Mouse (Mus musculus): ENCODE results near the gene Shc4. TPM values are rescaled to one million over a fixed set of nuclear protein-coding genes. Genes with fewer than 3 reads are reported as not detected.
A peak's percentile ranks its signal among the peaks of the same experiment; 100 is the strongest.

Gene Shc4
- polyA plus RNA-seq, 1 experiment from 2014 or later = 1.4 TPM

- no peaks in the 10 kb centered on the region for H3K27me3 ChIP-seq (ENCODE audit: poor library complexity, severe bottlenecking)
- DNase-seq (ENCODE audit: extremely low spot score, low spot score) = no peak
- no peak overlapping the region for H3K27ac ChIP-seq
- no peaks in the 10 kb centered on the region for H3K36me3 ChIP-seq (replicated peaks)
- WGBS = 94% methylated on average over 9 of the region's 9 CpGs
- H3K9me3 ChIP-seq = no peaks in the 10 kb centered on the region
- H3K4me1 ChIP-seq = peaks cover 8% of the 10 kb centered on the region
- no peak overlapping the region for H3K4me3 ChIP-seq
These were observed 68.6 kb downstream of the Shc4 start for GRCm38 (mm10) chr2:125655391-125655790.

DNA sequence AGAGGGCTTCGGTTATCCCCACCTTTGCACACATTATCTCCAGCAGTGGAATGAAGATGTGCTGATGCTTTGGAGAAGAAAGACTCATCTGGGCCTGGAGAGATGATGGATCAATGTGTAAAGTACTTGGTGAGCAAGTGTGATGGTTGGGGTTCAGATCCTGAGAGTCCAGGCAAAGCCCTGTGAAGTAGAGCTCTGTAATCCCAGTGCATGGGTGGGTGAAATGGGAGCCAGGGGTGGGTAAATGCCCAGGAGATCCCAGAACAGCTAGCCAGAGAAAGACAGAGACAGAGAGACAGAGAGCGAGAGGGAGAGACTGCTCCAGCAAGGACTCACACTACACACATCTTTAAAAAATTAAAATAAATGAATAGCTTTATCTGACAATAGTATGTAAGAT is 70.7 kb downstream of the Shc4 start:
- Histone ChIP-seq H3K9me3 (no peaks in the 10 kb centered on the region), H3K4me3 (no peak overlapping the region), H3K36me3 (replicated peaks) (no peaks in the 10 kb centered on the region), H3K27me3 (ENCODE audit: poor library complexity, severe bottlenecking) (no peaks in the 10 kb centered on the region), H3K27ac (no peak overlapping the region), H3K4me1 (peaks cover 5% of the 10 kb centered on the region; the same call in 1 of the 2 replicates)
- no peak for DNase-seq (ENCODE audit: extremely low spot score, low spot score)
- WGBS = 92% methylated on average over 2 of the region's 2 CpGs

DNA sequence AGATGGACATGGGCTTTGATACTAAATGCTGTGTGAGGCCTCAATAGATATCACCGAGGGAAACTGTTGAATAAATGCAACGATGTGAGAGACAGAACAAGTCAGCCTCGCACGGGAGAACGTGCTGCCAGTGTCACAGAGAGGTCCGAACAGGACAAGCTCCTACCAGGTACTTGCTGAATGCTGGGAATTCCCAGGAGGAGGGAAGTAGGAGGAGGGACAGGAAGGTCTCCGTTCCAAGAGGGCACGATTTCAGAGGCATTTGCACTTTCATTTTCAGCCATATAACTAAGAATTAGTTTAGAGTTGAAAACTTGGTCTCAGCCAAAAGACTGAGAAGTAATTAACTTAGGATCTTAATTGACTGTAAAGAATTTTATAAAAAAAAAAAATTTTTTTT is 72.4 kb downstream of the Shc4 start:
- H3K27ac ChIP-seq = no peak overlapping the region
- H3K36me3 ChIP-seq (replicated peaks) = no peaks in the 10 kb centered on the region
- H3K9me3 ChIP-seq = no peaks in the 10 kb centered on the region
- WGBS = 84% methylated on average over 8 of the region's 8 CpGs
- no peaks in the 10 kb centered on the region for H3K27me3 ChIP-seq (ENCODE audit: poor library complexity, severe bottlenecking)
- H3K4me3 ChIP-seq = no peak overlapping the region
- peaks cover 5% of the 10 kb centered on the region; the same call in 1 of the 2 replicates for H3K4me1 ChIP-seq
- DNase-seq (ENCODE audit: extremely low spot score, low spot score) = no peak

- no peaks in the 10 kb centered on the region for H3K27me3 ChIP-seq (ENCODE audit: poor library complexity, severe bottlenecking)
- H3K27ac ChIP-seq = no peak overlapping the region
- no peaks in the 10 kb centered on the region for H3K36me3 ChIP-seq (replicated peaks)
- 94% methylated on average over 14 of the region's 14 CpGs for WGBS
- no peaks in the 10 kb centered on the region for H3K9me3 ChIP-seq
- DNase-seq (ENCODE audit: extremely low spot score, low spot score) = no peak
- H3K4me3 ChIP-seq = no peak overlapping the region
- peaks cover 5% of the 10 kb centered on the region; the same call in 1 of the 2 replicates for H3K4me1 ChIP-seq
These were observed 73.1 kb downstream of the Shc4 start for GRCm38 (mm10) chr2:125650742-125651352.

GRCm38 (mm10) chr2:125650038-125650437 is 73.9 kb downstream of the Shc4 start:
- Histone ChIP-seq H3K36me3 (replicated peaks) (no peaks in the 10 kb centered on the region), H3K4me3 (no peak overlapping the region), H3K9me3 (no peaks in the 10 kb centered on the region), H3K27me3 (ENCODE audit: poor library complexity, severe bottlenecking) (no peaks in the 10 kb centered on the region), H3K27ac (no peak overlapping the region), H3K4me1 (peaks cover 5% of the 10 kb centered on the region; the same call in 1 of the 2 replicates)
- no peak for DNase-seq (ENCODE audit: extremely low spot score, low spot score)
- WGBS = 90% methylated on average over 5 of the region's 5 CpGs

- Histone ChIP-seq H3K36me3 (replicated peaks) (no peaks in the 10 kb centered on the region), H3K4me1 (peaks cover 9% of the 10 kb centered on the region), H3K27me3 (ENCODE audit: poor library complexity, severe bottlenecking) (no peaks in the 10 kb centered on the region), H3K4me3 (no peak overlapping the region), H3K27ac (no peak overlapping the region), H3K9me3 (no peaks in the 10 kb centered on the region)
- DNase-seq (ENCODE audit: extremely low spot score, low spot score) = no peak
- 89% methylated on average over 6 of the region's 6 CpGs for WGBS
These were observed 79.0 kb downstream of the Shc4 start for GRCm38 (mm10) chr2:125644912-125645311.

- H3K4me3 ChIP-seq = no peak overlapping the region
- H3K4me1 ChIP-seq = peaks cover 9% of the 10 kb centered on the region
- DNase-seq (ENCODE audit: extremely low spot score, low spot score) = no peak
- H3K36me3 ChIP-seq (replicated peaks) = no peaks in the 10 kb centered on the region
- no peak overlapping the region for H3K27ac ChIP-seq
- H3K27me3 ChIP-seq (ENCODE audit: poor library complexity, severe bottlenecking) = no peaks in the 10 kb centered on the region
- 89% methylated on average over 7 of the region's 7 CpGs for WGBS
- H3K9me3 ChIP-seq = peaks cover 6% of the 10 kb centered on the region
These were observed 86.6 kb downstream of the Shc4 start for GRCm38 (mm10) chr2:125637331-125637730.

DNA sequence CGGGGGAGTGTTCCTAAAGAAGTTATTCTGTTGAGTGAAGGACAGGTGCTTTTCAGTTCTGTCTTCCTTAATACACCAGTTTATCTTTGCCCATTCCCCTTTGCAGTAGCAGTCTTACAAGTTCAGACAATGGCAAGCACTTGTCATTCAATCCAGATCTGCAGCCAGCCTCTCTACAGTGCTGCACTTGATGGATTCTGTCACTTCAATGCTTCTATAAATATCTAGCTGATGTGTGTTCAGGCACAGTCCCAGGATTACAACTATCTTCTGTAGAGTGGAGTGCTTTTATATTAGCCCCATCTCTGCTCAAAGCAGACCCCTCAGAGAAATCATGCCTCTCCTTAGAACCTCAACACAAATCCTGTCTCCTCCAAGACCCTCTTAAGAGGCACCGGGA is 93.9 kb downstream of the Shc4 start:
- WGBS = 96% methylated on average over 2 of the region's 2 CpGs
- DNase-seq (ENCODE audit: extremely low spot score, low spot score) = no peak
- no peaks in the 10 kb centered on the region for H3K27me3 ChIP-seq (ENCODE audit: poor library complexity, severe bottlenecking)

DNA sequence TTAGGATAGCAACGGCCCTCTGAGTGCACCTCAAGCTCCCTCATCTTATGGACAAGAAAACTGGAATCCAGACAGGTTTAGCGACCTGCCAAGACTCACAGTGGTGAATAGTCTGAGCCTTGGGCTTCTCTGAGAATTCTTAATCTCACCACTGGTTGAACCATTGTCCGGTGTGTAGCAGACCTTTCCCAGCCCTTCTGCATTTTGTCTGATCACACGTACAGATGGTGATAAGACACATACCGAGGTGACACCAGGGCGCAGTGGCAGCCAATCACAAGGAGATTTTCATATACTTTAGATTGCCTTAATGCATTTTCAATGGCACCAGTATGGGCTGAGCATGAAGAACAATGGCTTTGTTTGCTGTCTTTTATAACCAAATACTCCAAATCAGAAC is 95.5 kb downstream of the Shc4 start:
- no peak overlapping the region for H3K27ac ChIP-seq
- no peaks in the 10 kb centered on the region for H3K27me3 ChIP-seq (ENCODE audit: poor library complexity, severe bottlenecking)
- no peaks in the 10 kb centered on the region for H3K9me3 ChIP-seq
- peaks cover 20% of the 10 kb centered on the region for H3K4me1 ChIP-seq
- DNase-seq (ENCODE audit: extremely low spot score, low spot score) = no peak
- no peak overlapping the region for H3K4me3 ChIP-seq
- no peaks in the 10 kb centered on the region for H3K36me3 ChIP-seq (replicated peaks)
- 89% methylated on average over 6 of the region's 6 CpGs for WGBS

More for the DNA sequence above, 93.9 kb downstream of the Shc4 start:
- H3K4me1 ChIP-seq = peaks cover 9% of the 10 kb centered on the region
- no peak overlapping the region for H3K4me3 ChIP-seq
- no peak overlapping the region for H3K27ac ChIP-seq
- H3K36me3 ChIP-seq (replicated peaks) = no peaks in the 10 kb centered on the region
- H3K9me3 ChIP-seq = no peaks in the 10 kb centered on the region

DNA sequence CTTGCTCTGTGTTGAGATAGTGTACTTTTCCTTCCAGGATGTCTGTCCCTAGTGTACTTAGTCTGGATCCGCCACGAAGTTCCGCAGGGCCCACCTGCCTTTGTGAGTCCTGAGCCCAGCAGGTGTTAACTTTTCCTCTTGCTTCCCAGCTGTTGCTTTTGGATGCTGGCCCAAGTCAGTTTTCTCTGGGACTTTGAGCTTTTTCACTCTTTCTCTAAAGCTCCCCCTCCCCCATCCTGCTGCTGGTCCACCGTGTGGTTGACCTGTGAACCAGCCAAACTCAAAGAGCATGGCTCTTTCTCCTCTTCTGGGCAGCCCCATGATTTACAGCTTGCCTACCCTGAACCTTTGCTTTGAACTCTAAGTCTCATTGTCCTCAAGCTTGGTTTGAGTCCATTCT is 97.4 kb downstream of the Shc4 start:
- H3K27ac ChIP-seq = no peak overlapping the region
- H3K4me1 ChIP-seq = peaks cover 38% of the 10 kb centered on the region
- H3K27me3 ChIP-seq (ENCODE audit: poor library complexity, severe bottlenecking) = no peaks in the 10 kb centered on the region
- WGBS = 85% methylated on average over 4 of the region's 4 CpGs
- DNase-seq (ENCODE audit: extremely low spot score, low spot score) = no peak
- H3K4me3 ChIP-seq = no peak overlapping the region
- H3K36me3 ChIP-seq (replicated peaks) = peaks cover 6% of the 10 kb centered on the region; the same call in 1 of the 2 replicates
- H3K9me3 ChIP-seq = no peaks in the 10 kb centered on the region

DNA sequence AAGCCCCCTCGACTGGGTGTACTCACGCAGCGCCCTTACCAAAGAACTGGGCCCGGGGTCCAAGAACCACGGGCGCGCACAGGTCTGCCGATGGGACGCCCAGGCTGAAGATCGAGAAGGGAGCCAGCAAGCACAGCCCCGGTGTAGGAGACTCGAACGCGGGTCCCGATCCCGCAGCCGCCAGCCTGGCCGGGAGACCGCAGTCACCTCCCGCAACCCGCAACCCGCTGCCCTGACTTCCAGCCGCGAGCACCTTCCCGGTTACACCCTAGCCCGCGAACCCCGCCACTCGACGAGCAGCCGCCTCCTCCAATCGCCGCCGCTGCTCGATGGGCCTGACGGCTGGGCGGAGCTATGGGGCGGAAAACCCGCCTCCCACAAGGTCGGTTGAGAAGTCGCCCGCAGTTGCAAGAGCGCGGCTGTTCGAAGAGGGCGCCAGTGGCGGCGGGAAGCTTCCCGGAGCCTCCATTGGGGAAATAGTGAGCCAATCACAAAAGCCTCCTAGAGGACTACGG is 99.1 kb downstream of the Shc4 start, which contains the start of gene Cep152:
Cep152 (minus strand) TSS at position 277 of the 515 bp plus-strand sequence.
- Histone ChIP-seq H3K4me3 (peak within 1 kb of the TSS; percentile 92), H3K9me3 (no peaks in the 10 kb centered on the region), H3K27me3 (ENCODE audit: poor library complexity, severe bottlenecking) (no peaks in the 10 kb centered on the region), H3K27ac (peak within 1 kb of the TSS; percentile 93), H3K36me3 (replicated peaks) (peaks cover 13% of the 10 kb centered on the region), H3K4me1 (peaks cover 54% of the 10 kb centered on the region)
- under 1% methylated on average over 50 of the region's 50 CpGs for WGBS
- peak; percentile 96 for DNase-seq (ENCODE audit: extremely low spot score, low spot score)

DNA sequence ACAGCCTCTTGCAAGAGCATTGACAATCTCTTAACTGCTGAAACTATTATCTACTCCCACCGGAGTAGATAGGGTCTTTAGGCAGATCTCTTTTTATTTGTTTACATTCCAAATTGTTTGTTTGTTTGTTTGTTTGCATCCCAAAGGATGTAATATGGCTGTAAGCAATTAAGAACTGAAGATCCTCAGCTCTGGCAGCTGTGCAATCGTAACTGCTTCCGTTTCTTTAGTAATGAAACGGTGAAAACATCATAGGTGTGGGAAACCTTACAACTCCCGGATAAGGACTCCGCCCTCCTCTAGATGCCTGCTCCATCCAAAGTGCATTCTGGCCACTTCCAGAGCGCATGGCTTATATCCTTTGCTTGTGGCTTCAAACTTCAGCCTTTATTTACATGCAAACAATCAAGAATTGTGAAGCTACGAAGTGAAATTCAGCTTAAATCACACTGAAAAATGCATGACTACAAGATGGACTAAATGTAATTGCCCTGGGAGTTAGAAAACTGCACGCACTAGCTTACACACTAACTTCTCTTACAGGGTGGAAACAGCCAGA is 99.7 kb downstream of the Shc4 start:
- peak overlapping the region; percentile 92 for H3K4me3 ChIP-seq
- WGBS = 19% methylated on average over 9 of the region's 9 CpGs
- peak overlapping the region; percentile 93 for H3K27ac ChIP-seq
- no peaks in the 10 kb centered on the region for H3K9me3 ChIP-seq
- H3K27me3 ChIP-seq (ENCODE audit: poor library complexity, severe bottlenecking) = no peaks in the 10 kb centered on the region
- H3K36me3 ChIP-seq (replicated peaks) = peaks cover 20% of the 10 kb centered on the region
- peaks cover 58% of the 10 kb centered on the region for H3K4me1 ChIP-seq
- DNase-seq (ENCODE audit: extremely low spot score, low spot score) = no peak

- no peaks in the 10 kb centered on the region for H3K27me3 ChIP-seq (ENCODE audit: poor library complexity, severe bottlenecking)
- peak overlapping the region; percentile 92 for H3K4me3 ChIP-seq
- H3K4me1 ChIP-seq = peaks cover 58% of the 10 kb centered on the region
- no peak for DNase-seq (ENCODE audit: extremely low spot score, low spot score)
- peaks cover 30% of the 10 kb centered on the region for H3K36me3 ChIP-seq (replicated peaks)
- H3K27ac ChIP-seq = no peak overlapping the region
- 95% methylated on average over 15 of the region's 15 CpGs for WGBS
- H3K9me3 ChIP-seq = no peaks in the 10 kb centered on the region
These were observed 100.7 kb downstream of the Shc4 start for GRCm38 (mm10) chr2:125623211-125623610.
